Mouse (Mus musculus): ENCODE measurements around the gene Cela2a.

Cela2a gene

GRCm38 (mm10) chr4:141858501-141858900, 32.5 kb upstream of the Cela2a start:
- no peak for DNase-seq (ENCODE audit: low spot score)

GRCm38 (mm10) chr4:141857422-141857930, 31.5 kb upstream of the Cela2a start:
- peak; percentile 72 for DNase-seq (ENCODE audit: low spot score)

GRCm38 (mm10) chr4:141853437-141853836, 27.5 kb upstream of the Cela2a start:
- no peak for DNase-seq (ENCODE audit: low spot score)

GRCm38 (mm10) chr4:141845999-141846398, 20.0 kb upstream of the Cela2a start, which contains the start of gene Ctrc:
TSS of gene Ctrc (minus strand) at chr4:141846359.
- DNase-seq (ENCODE audit: low spot score): no peak

- no peak for DNase-seq (ENCODE audit: low spot score)
Measured at GRCm38 (mm10) chr4:141834536-141835095, 8.7 kb upstream of the Cela2a start.

- DNase-seq (ENCODE audit: low spot score): no peak
Measured at GRCm38 (mm10) chr4:141833911-141834310, 8.0 kb upstream of the Cela2a start.

- DNase-seq (ENCODE audit: low spot score): no peak
Measured at GRCm38 (mm10) chr4:141831361-141831760, 5.4 kb upstream of the Cela2a start.

GRCm38 (mm10) chr4:141830381-141830780, 4.4 kb upstream of the Cela2a start:
- no peak for DNase-seq (ENCODE audit: low spot score)

- no peak for DNase-seq (ENCODE audit: low spot score)
Measured at GRCm38 (mm10) chr4:141828177-141828576, 2.2 kb upstream of the Cela2a start.

- DNase-seq (ENCODE audit: low spot score): no peak
Measured at GRCm38 (mm10) chr4:141827401-141827800, 1.4 kb upstream of the Cela2a start.

GRCm38 (mm10) chr4:141822979-141823378, 3.0 kb downstream of the Cela2a start:
- DNase-seq (ENCODE audit: low spot score): no peak

GRCm38 (mm10) chr4:141822089-141822488, 3.9 kb downstream of the Cela2a start:
- DNase-seq (ENCODE audit: low spot score): no peak

- no peak for DNase-seq (ENCODE audit: low spot score)
Measured at GRCm38 (mm10) chr4:141821178-141821577, 4.8 kb downstream of the Cela2a start.

- DNase-seq (ENCODE audit: low spot score): no peak
Measured at GRCm38 (mm10) chr4:141819316-141819715, 6.6 kb downstream of the Cela2a start.

- no peak for DNase-seq (ENCODE audit: low spot score)
Measured at GRCm38 (mm10) chr4:141818861-141819260, 7.1 kb downstream of the Cela2a start.

- DNase-seq (ENCODE audit: low spot score): no peak
Measured at GRCm38 (mm10) chr4:141817706-141818105, 8.3 kb downstream of the Cela2a start.

- no peak for DNase-seq (ENCODE audit: low spot score)
Measured at GRCm38 (mm10) chr4:141816776-141817655, 8.9 kb downstream of the Cela2a start.

GRCm38 (mm10) chr4:141816267-141816666, 9.7 kb downstream of the Cela2a start:
- no peak for DNase-seq (ENCODE audit: low spot score)

- no peak for DNase-seq (ENCODE audit: low spot score)
Measured at GRCm38 (mm10) chr4:141811375-141811774, 14.6 kb downstream of the Cela2a start.

- DNase-seq (ENCODE audit: low spot score): no peak
Measured at GRCm38 (mm10) chr4:141810975-141811374, 15.0 kb downstream of the Cela2a start.

GRCm38 (mm10) chr4:141809850-141810464, 16.0 kb downstream of the Cela2a start:
- DNase-seq (ENCODE audit: low spot score): peak; percentile 68

- no peak for DNase-seq (ENCODE audit: low spot score)
Measured at GRCm38 (mm10) chr4:141805886-141806285, 20.1 kb downstream of the Cela2a start.

GRCm38 (mm10) chr4:141804105-141804504, 21.9 kb downstream of the Cela2a start:
- no peak for DNase-seq (ENCODE audit: low spot score)
